Mouse (Mus musculus) embryonic facial prominence, embryonic 14.5 days (tissue): ENCODE results near the gene Cnot6l. TPM values are rescaled to one million over a fixed set of nuclear protein-coding genes. Genes with fewer than 3 reads are reported as not detected.

Source experiments
- ATAC-seq: fragments of 200-750 bp; cut with Nextera tagmentation; 2 replicates; pipeline ENCODE4 v1.8.0; 2017; ENCODE audit warnings: low read depth, moderate number of reproducible peaks, moderate TSS enrichment
- DNase-seq: peaks from one replicate; pipeline ENCODE4 v3.0.0-alpha.2; 2015; ENCODE audit warnings: low spot score
- H3K27ac ChIP-seq: fragments of 300-500 bp; sonication (generic); replicated peaks from 2 replicates; pipeline ENCODE4 v1.5.1; 2014; ENCODE audit warnings: low read depth, mild to moderate bottlenecking, low read length, moderate library complexity
- H3K27me3 ChIP-seq: fragments of 300-500 bp; sonication (generic); replicated peaks from 2 replicates; pipeline ENCODE4 v1.6.1; 2014; ENCODE audit warnings: low read length; ENCODE audit not compliant: control insufficient read depth, insufficient read depth
- H3K36me3 ChIP-seq: fragments of 300-500 bp; sonication (generic); 2 replicates; pipeline ENCODE4 v1.6.1; 2014; ENCODE audit warnings: low read length, mixed read lengths; ENCODE audit not compliant: control insufficient read depth, insufficient read depth
- H3K4me1 ChIP-seq: fragments of 300-500 bp; sonication (generic); 2 replicates; pipeline ENCODE4 v1.6.1; 2014; ENCODE audit warnings: antibody characterized with exemption, low read length; ENCODE audit not compliant: control insufficient read depth, insufficient read depth
- H3K4me2 ChIP-seq: fragments of 300-500 bp; sonication (generic); 2 replicates; pipeline ENCODE4 v1.6.1; 2014; ENCODE audit warnings: low read depth, mild to moderate bottlenecking, low read length, moderate library complexity, mixed read lengths
- H3K4me3 ChIP-seq: fragments of 300-500 bp; sonication (generic); 2 replicates; pipeline ENCODE4 v1.5.1; 2014; ENCODE audit warnings: low read depth, mild to moderate bottlenecking, low read length
- H3K9ac ChIP-seq: fragments of 300-500 bp; sonication (generic); 2 replicates; pipeline ENCODE4 v1.6.1; 2014; ENCODE audit warnings: low read depth, mild to moderate bottlenecking, low read length, moderate library complexity, mixed read lengths
- H3K9me3 ChIP-seq: fragments of 300-500 bp; sonication (generic); 2 replicates; pipeline ENCODE4 v1.6.1; 2016; ENCODE audit warnings: low read length; ENCODE audit not compliant: control insufficient read depth
- WGBS: fragments of 180-500 bp; shearing (Covaris S2); extraction: QIAGEN DNeasy Blood & Tissue Kit; methylation state at CpG from one replicate; pipeline ENCODE4 v1.1.7; 2014; 5-methylcytosine and 5-hydroxymethylcytosine counted together
- polyA plus RNA-seq: library from polyadenylated mRNA; unstranded; fragments of >200 nt; fragmentation: Nextera tagmentation; extraction: Ambion mirVana; gene quantifications from 2 replicates; pipeline ENCODE4 v1.2.1, GENCODE M21; 2014

Cnot6l gene
- polyA plus RNA-seq, 1 experiment from 2014 or later, result 25.9 TPM

DNA sequence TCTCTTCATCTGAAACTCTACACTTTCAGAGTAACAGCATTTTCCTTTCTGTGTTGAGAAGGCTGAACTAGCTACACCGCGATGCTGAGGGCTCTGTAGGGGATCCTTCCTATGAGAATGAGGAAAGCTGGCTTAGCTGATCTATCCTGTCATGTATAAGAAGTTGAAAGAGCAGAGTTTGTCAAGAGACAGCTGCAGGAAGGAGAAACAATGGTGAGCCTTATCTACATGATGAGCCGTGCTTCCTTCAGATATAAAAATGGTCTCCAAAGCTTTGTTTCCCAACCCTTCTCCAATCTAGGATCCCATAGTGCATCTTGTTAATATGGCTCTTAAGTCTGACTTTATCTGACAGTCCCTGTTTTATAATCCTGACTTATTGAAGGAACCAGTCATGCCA lies 6.5 kb upstream of the Cnot6l start:
- H3K36me3 ChIP-seq, result no peaks in the 10 kb centered on the region
- H3K4me1 ChIP-seq, result no peaks in the 10 kb centered on the region
- H3K4me3 ChIP-seq, result no peak overlapping the region
- peaks cover 3% of the 10 kb centered on the region; the same call in 1 of the 2 replicates for H3K9me3 ChIP-seq
- 76% methylated on average over 3 of the region's 3 CpGs for WGBS
- H3K27me3 ChIP-seq, result no peaks in the 10 kb centered on the region
- no peak overlapping the region for H3K4me2 ChIP-seq
- no peak for ATAC-seq
- no peak for DNase-seq
- no peak overlapping the region for H3K9ac ChIP-seq
- H3K27ac ChIP-seq, result no peak overlapping the region

DNA sequence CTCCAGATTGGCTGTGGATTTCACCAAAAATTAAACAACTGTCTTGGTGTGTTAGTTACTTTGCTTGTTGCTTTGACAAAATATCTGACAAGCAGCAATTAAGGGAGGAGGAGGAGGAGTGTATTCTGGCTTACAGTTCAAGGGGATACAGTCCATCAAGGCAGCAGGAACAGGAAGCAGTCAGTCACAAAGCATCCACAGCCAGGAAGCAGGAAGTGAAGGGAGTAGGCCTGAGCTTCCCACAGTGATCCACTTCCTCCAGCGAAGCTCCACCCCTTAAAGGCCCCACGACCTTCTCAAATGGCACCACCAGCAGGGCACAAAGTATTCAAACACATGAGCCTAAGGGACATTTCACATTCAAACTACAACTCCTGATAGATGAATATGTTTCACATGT lies 2.8 kb upstream of the Cnot6l start:
- Histone ChIP-seq H3K4me2 (no peak overlapping the region), H3K9me3 (peaks cover 3% of the 10 kb centered on the region; the same call in 1 of the 2 replicates), H3K4me3 (no peak overlapping the region), H3K4me1 (no peaks in the 10 kb centered on the region), H3K27me3 (no peaks in the 10 kb centered on the region), H3K27ac (no peak overlapping the region), H3K9ac (no peak overlapping the region), H3K36me3 (no peaks in the 10 kb centered on the region)
- DNase-seq, result no peak
- WGBS, result 81% methylated on average over 2 of the region's 2 CpGs
- ATAC-seq, result no peak

DNA sequence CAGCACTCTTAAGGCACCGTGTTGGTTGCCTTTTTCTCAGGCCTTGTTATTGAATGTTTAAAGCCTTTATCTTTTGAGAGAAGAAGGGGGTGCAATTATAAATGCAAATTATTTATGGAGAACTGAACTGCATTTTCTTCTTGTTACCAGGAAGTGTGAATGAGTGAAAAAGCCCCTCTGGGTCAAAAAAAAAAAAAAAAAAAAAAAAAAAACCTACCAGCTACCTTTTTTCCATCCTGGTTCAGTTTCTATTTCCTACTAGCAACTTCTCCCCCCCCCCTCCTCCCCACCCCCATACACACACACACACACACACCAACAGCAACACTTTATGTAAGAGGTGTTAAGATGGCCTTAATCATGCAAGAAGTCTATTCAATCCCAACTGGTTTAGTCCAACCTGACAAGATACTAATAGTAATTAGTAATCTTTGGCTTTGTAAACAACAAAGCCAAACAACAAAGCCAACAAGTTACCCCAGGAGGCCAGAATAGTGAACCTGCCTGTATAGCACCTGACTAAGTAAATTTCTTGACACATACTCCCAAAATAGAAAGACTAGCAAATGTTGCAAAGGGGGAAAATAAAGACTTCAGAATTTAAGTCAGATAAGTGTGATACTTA lies 463 bp downstream of the Cnot6l start:
- WGBS, result 3% methylated on average over 1 of the region's 1 CpGs
- peak overlapping the region; percentile 98 for H3K9ac ChIP-seq
- peak overlapping the region; percentile 98 for H3K27ac ChIP-seq
- no peaks in the 10 kb centered on the region for H3K27me3 ChIP-seq
- peak overlapping the region; percentile 77 for H3K4me2 ChIP-seq
- H3K9me3 ChIP-seq, result peaks cover 3% of the 10 kb centered on the region; the same call in 1 of the 2 replicates
- H3K36me3 ChIP-seq, result no peaks in the 10 kb centered on the region
- peak overlapping the region; percentile 94 for H3K4me3 ChIP-seq
- H3K4me1 ChIP-seq, result peaks cover 9% of the 10 kb centered on the region; the same call in 1 of the 2 replicates
- no peak for DNase-seq
- ATAC-seq, result no peak

DNA sequence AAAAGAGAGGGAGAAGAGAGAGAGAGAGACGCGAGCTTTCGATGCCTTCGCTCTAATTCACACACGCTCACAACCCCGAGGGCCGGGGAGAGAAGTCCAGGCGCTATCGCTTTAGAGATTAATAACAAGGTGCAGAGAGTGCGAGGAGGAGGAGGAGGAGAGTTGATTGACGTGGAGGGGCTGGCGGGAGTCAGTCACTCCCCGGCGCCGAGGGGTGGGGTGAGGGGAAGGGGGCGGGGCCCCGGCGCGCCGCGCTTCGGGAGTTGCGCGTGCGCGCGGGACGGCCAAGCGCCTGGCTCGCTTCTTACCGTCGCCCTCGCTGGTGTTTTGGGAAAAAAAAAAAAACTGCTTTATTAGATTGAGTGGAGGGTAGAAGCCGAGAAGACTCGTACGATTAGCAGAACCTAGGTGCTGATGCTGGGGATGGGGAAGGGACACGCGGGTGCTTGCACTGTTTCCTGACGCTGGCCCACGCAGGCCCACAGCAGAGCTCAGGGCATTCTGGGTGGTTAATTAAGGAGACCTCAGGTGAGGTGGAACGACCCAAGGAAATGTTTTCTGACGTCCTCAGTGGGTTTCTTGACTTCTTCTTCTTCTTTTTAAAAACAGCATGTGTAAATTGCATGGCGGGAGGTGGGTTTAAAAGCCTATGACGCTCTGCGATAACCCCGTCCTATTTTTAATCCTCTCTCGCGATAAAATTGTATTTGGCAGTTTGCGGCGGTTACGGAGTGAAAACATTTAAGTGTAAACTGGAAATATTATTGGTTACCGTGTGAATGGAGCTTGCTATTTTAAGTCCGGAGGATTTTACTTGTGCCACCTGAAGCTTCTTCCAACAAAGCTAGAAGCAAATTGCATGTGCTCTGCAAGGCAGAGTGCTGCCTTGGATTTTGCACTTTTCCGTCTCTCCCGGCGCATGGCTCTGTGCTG lies 1.3 kb downstream of the Cnot6l start:
- Histone ChIP-seq H3K9me3 (peaks cover 3% of the 10 kb centered on the region; the same call in 1 of the 2 replicates), H3K27ac (peak overlapping the region; percentile 98), H3K4me1 (peaks cover 9% of the 10 kb centered on the region; the same call in 1 of the 2 replicates), H3K9ac (peak overlapping the region; percentile 98), H3K27me3 (no peaks in the 10 kb centered on the region), H3K36me3 (no peaks in the 10 kb centered on the region), H3K4me2 (peak overlapping the region; percentile 77), H3K4me3 (peak overlapping the region; percentile 94)
- under 1% methylated on average over 39 of the region's 56 CpGs for WGBS
- DNase-seq (peak; percentile 96), ATAC-seq (peak; percentile 89)

DNA sequence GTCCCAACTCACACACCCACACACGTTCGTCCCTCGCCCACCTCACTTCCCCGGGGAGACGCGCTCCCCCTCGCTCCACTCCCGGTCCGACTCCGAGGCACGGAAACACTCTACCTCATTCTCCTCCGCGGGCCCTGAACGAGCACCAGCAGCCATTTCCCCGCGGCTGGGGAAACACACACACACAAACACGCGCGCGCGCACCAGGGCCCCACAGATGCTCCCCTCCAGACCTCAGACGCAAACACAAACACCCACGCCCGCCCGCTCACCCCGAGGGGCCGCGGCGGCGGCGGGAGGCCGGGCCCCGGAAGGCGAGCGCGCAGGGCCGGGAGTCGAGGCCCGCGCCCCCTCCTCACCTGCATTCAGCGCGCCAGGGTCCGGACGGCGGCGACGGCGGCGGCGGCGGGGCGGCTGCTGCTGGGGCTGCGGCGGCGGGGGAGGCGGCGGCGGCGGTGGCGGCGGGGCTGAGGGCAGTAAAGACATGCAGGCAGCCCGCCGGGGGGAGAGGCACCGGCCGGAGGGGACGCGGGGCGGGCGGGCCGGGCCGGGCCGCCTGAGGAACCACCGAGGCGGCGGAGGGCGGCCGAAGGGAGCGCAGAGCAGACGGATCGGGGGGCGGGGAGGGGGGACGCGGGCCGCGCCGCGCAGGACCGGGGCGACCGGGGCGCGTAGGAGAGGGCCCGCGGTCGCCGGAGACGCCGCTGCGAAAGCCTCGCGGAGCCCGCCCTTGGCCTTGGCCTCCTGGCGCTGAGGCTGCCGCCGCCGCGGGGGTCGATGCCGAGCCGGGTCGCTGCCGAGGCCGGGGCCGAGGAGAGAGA lies 2.2 kb downstream of the Cnot6l start:
- Histone ChIP-seq H3K4me1 (peaks cover 9% of the 10 kb centered on the region; the same call in 1 of the 2 replicates), H3K36me3 (no peaks in the 10 kb centered on the region), H3K27ac (peak overlapping the region; percentile 98), H3K4me3 (peak overlapping the region; percentile 94), H3K9ac (peak overlapping the region; percentile 98), H3K9me3 (peaks cover 2% of the 10 kb centered on the region; the same call in 1 of the 2 replicates), H3K4me2 (peak overlapping the region; percentile 77), H3K27me3 (no peaks in the 10 kb centered on the region)
- peak; percentile 38 for ATAC-seq
- WGBS, result under 1% methylated on average over 59 of the region's 114 CpGs
- DNase-seq, result peak; percentile 39

DNA sequence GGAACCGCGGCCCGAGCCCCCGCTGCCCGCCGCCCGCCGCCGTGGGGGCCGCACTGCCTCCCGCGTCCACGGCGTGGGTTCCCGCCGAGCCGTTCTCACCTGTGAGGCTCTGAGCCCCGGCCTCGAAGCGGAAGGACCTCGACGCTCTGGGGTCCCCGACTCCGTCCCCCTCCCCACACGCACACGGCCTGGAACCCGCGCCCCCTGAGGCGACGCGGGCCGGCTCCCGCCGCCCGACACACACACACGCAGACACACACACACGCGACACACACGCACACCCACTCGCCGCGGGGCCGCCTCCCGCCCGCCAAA lies 2.8 kb downstream of the Cnot6l start:
- ATAC-seq (peak; percentile 11), DNase-seq (peak; percentile 33)
- H3K4me3 ChIP-seq, result peak overlapping the region; percentile 94
- 0% methylated on average over 16 of the region's 45 CpGs for WGBS
- no peaks in the 10 kb centered on the region for H3K36me3 ChIP-seq
- H3K9ac ChIP-seq, result peak overlapping the region; percentile 98
- H3K4me1 ChIP-seq, result peaks cover 9% of the 10 kb centered on the region; the same call in 1 of the 2 replicates
- H3K27me3 ChIP-seq, result no peaks in the 10 kb centered on the region
- H3K9me3 ChIP-seq, result no peaks in the 10 kb centered on the region
- peak overlapping the region; percentile 77 for H3K4me2 ChIP-seq
- H3K27ac ChIP-seq, result peak overlapping the region; percentile 98

DNA sequence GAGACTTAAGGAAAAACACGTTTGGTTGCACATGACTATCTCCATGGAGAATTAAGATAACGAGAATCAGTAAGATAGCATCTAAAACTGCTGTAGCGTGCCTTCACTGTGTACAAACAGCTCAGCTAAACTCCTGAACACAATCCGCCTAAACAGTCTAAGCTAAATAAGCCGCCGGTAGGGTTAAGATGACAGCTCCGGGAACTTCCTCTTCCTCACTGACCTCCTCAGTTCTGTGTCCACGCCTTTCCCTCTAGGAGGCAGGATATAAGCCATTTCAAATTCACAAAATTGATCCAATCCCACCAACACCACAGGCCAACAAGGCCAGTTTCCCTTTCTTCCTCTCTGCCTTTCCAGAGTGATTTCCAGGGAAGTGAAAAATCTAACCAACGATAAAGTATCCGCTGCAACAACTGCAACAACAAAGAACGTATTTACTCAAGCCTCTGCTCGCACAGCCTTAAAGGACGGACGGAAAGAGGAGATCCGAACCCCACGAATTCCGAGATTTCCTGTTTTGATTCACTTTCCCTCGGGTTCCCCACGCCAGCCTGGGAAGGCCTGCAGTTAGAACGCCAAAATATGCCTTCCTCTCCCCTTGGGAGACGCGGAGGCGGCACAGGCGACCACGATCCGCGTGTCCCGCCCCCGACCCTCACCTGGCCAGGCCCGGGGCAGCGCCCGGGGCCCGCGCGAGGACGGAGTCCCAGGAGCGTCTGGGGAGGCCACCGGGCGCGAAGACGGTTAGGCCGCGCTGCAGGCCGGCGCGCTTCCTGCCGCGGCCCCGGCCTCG lies 3.3 kb downstream of the Cnot6l start:
- Histone ChIP-seq H3K4me2 (peak overlapping the region; percentile 77), H3K9ac (peak overlapping the region; percentile 98), H3K36me3 (no peaks in the 10 kb centered on the region), H3K27ac (peak overlapping the region; percentile 98), H3K27me3 (no peaks in the 10 kb centered on the region), H3K4me1 (peaks cover 9% of the 10 kb centered on the region; the same call in 1 of the 2 replicates), H3K4me3 (peak overlapping the region; percentile 94), H3K9me3 (no peaks in the 10 kb centered on the region)
- 0% methylated on average over 24 of the region's 50 CpGs for WGBS
- no peak for ATAC-seq
- DNase-seq, result peak; percentile 54
